Mouse (Mus musculus) heart, postnatal 0 days (tissue): Measurements from ENCODE around the gene Gnao1.

Source experiments
- CTCF ChIP-seq: IDR thresholded peaks from 2 replicates; pipeline ENCODE4 v1.5.1; 2016; ENCODE audit warnings: antibody characterized with exemption, control low read depth, low read depth
- EP300 ChIP-seq: IDR thresholded peaks from 2 replicates; pipeline ENCODE4 v1.6.1; 2016; ENCODE audit warnings: antibody characterized with exemption, low read depth

- TF ChIP-seq CTCF (no peak), EP300 (no peak)
Observed at GRCm38 (mm10) chr8:93857144-93857543, 47.4 kb downstream of the Gnao1 start.
